In the genomic region with DNA sequence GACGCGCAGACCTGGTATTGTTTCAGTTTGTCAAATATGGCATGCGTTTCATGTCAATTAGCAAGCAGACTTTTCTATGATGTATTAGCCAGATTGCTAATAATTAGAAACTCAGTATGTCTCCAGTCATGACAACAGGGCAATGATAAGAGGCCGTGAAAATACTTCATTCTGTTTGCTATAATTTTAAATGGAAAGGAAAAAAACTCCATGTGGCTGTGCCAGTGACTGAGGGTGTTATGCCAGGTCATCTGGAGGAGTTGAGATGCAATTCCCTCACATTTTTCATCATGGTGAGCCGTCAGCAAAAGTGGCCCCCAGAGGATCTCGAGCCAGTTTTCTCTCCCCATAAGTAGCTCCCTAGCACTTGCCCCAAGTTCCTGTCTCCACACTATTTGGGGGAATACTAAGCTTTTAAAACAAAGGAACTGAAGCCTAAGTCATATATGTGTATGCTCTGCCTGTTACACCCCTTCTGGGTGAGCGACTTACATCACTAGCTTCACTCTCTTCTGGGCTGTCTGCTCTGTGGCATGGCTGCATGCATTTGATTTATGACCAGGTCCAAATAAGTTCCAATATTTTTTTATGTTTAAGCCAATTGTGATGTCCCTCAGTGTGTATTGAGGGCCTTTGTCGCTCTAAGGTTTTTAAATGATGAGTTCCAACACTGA, we compare ENCODE assay signal across 24 mouse cellular contexts.
DNase-seq lines count a peak whose midpoint lies in the region; ATAC-seq and TF ChIP-seq lines count a peak whose summit lies in the region.
"Had no signal": no experiment of that assay in that cellular context is flagged by ENCODE, and none has a peak within 500 bp of the region (broad histone marks: within the 10 kb centered on the region; RNA-seq: fewer than 3 reads in every experiment).

No protein-coding gene starts in this region.

- no peak for TF ChIP-seq POLR2A in brain, embryonic 14.5 days (IDR thresholded peaks at IDR 0.05; ENCODE audit: borderline replicate concordance, extremely low read depth, insufficient read depth, insufficient read length, poor library complexity, severe bottlenecking)

- H3K27ac ChIP-seq in hindbrain, embryonic 11.5 days (ENCODE audit: low read depth, low read length) = no peak overlapping the region
- H3K27ac ChIP-seq in hindbrain, embryonic 10.5 days = no peak overlapping the region
- H3K27ac ChIP-seq in forebrain, postnatal 0 days (ENCODE audit: low read depth, low read length) = no peak overlapping the region
- no peak overlapping the region for H3K27ac ChIP-seq in hindbrain, postnatal 0 days
- H3K27ac ChIP-seq in limb, embryonic 10.5 days = no peak overlapping the region
- H3K27ac ChIP-seq: embryonic facial prominence, embryonic 15.5 days; heart, embryonic 10.5 days; intestine, embryonic 15.5 days; limb, embryonic 13.5 days; liver, embryonic 12.5 days had no signal

- DNase-seq in hindbrain, embryonic 11.5 days (ENCODE audit: low spot score) = no peak
- no peak for DNase-seq in hindbrain, embryonic 10.5 days (ENCODE audit: low spot score)
- peak; percentile 70 for DNase-seq in brain, embryonic 14.5 days (ENCODE audit: low read depth)
- DNase-seq in forebrain, postnatal 0 days = peak; percentile 43
- DNase-seq in hindbrain, postnatal 0 days (ENCODE audit: low spot score) = no peak
- DNase-seq in MN1 (ENCODE audit: low spot score) = no peak
- DNase-seq in limb, embryonic 10.5 days (ENCODE audit: low spot score) = no peak
- DNase-seq: adrenal gland, adult 8-10 months; B cell, adult 2 months; cerebellum, adult 9-10 months; gastrocnemius, postnatal 10 days; heart, postnatal 4 days; kidney, adult 8-10 months; kidney, postnatal 25 days; lung, adult 2 months; lung, postnatal 14 days; thymus, postnatal 25 days had no signal

- H3K4me3 ChIP-seq in hindbrain, embryonic 11.5 days (ENCODE audit: low read depth, low read length) = no peak overlapping the region
- no peak overlapping the region for H3K4me3 ChIP-seq in hindbrain, embryonic 10.5 days
- H3K4me3 ChIP-seq in forebrain, postnatal 0 days (ENCODE audit: low read depth, low read length) = no peak overlapping the region
- H3K4me3 ChIP-seq in hindbrain, postnatal 0 days (ENCODE audit: low read length) = no peak overlapping the region
- no peak overlapping the region for H3K4me3 ChIP-seq in limb, embryonic 10.5 days
- H3K4me3 ChIP-seq: embryonic facial prominence, embryonic 15.5 days; heart, embryonic 10.5 days; intestine, embryonic 15.5 days; limb, embryonic 13.5 days; liver, embryonic 12.5 days had no signal

- H3K9me3 ChIP-seq in hindbrain, embryonic 11.5 days (ENCODE audit: control insufficient read depth, low read length) = no peaks in the 10 kb centered on the region
- H3K9me3 ChIP-seq in hindbrain, embryonic 10.5 days = no peaks in the 10 kb centered on the region
- no peaks in the 10 kb centered on the region for H3K9me3 ChIP-seq in forebrain, postnatal 0 days (ENCODE audit: low read length)
- H3K9me3 ChIP-seq in hindbrain, postnatal 0 days (ENCODE audit: low read length) = no peaks in the 10 kb centered on the region
- no peaks in the 10 kb centered on the region for H3K9me3 ChIP-seq in limb, embryonic 10.5 days (replicated peaks)
- H3K9me3 ChIP-seq: embryonic facial prominence, embryonic 15.5 days; G1E; heart, embryonic 10.5 days; intestine, embryonic 15.5 days; limb, embryonic 13.5 days; liver, embryonic 12.5 days had no signal

- H3K36me3 ChIP-seq in hindbrain, embryonic 11.5 days (ENCODE audit: control insufficient read depth, insufficient read depth, low read length) = no peaks in the 10 kb centered on the region
- no peaks in the 10 kb centered on the region for H3K36me3 ChIP-seq in hindbrain, embryonic 10.5 days
- no peaks in the 10 kb centered on the region for H3K36me3 ChIP-seq in forebrain, postnatal 0 days (ENCODE audit: insufficient read depth)
- H3K36me3 ChIP-seq in hindbrain, postnatal 0 days (ENCODE audit: insufficient read depth, low read length) = no peaks in the 10 kb centered on the region
- H3K36me3 ChIP-seq in limb, embryonic 10.5 days = no peaks in the 10 kb centered on the region
- H3K36me3 ChIP-seq: embryonic facial prominence, embryonic 15.5 days; G1E; heart, embryonic 10.5 days; intestine, embryonic 15.5 days; limb, embryonic 13.5 days; liver, embryonic 12.5 days had no signal

- no peak for TF ChIP-seq CTCF in brain, embryonic 14.5 days (IDR thresholded peaks at IDR 0.05; ENCODE audit: borderline replicate concordance, extremely low read depth, insufficient read depth, insufficient read length)
- no peak for TF ChIP-seq CTCF in forebrain, postnatal 0 days (IDR thresholded peaks at IDR 0.05; ENCODE audit: low read depth)
- TF ChIP-seq CTCF in hindbrain, postnatal 0 days (IDR thresholded peaks at IDR 0.05; ENCODE audit: low read depth) = no peak

- H3K9ac ChIP-seq in hindbrain, embryonic 11.5 days (ENCODE audit: low read depth, low read length) = no peak overlapping the region
- H3K9ac ChIP-seq in forebrain, postnatal 0 days = no peak overlapping the region
- H3K9ac ChIP-seq in hindbrain, postnatal 0 days (replicated peaks; ENCODE audit: low read length) = no peak overlapping the region
- H3K9ac ChIP-seq: embryonic facial prominence, embryonic 15.5 days; intestine, embryonic 15.5 days; limb, embryonic 13.5 days; liver, embryonic 12.5 days had no signal

- ATAC-seq in hindbrain, embryonic 11.5 days (ENCODE audit: low FRiP score) = peak; percentile 23; the same call in 1 of the 2 replicates
- peak; percentile 67 for ATAC-seq in forebrain, postnatal 0 days
- no peak for ATAC-seq in hindbrain, postnatal 0 days
- ATAC-seq: intestine, embryonic 15.5 days; liver, embryonic 12.5 days had no signal

- 0 out of 2 replicates have a peak, but pooled peaks cover 3% of the 10 kb centered on the region for H3K4me1 ChIP-seq in hindbrain, embryonic 11.5 days (replicated peaks; ENCODE audit: control insufficient read depth, insufficient read depth, low read length)
- H3K4me1 ChIP-seq in hindbrain, embryonic 10.5 days (replicated peaks) = 0 out of 2 replicates have a peak, but pooled peaks cover 9% of the 10 kb centered on the region
- no peaks in the 10 kb centered on the region for H3K4me1 ChIP-seq in forebrain, postnatal 0 days (ENCODE audit: insufficient read depth)
- no peaks in the 10 kb centered on the region for H3K4me1 ChIP-seq in hindbrain, postnatal 0 days (ENCODE audit: insufficient read depth, low read length)
- no peaks in the 10 kb centered on the region for H3K4me1 ChIP-seq in limb, embryonic 10.5 days
- H3K4me1 ChIP-seq: embryonic facial prominence, embryonic 15.5 days; heart, embryonic 10.5 days; intestine, embryonic 15.5 days; limb, embryonic 13.5 days; liver, embryonic 12.5 days had no signal

- WGBS in hindbrain, embryonic 11.5 days = 78% methylated on average over 8 of the region's 8 CpGs
- 80% methylated on average over 8 of the region's 8 CpGs for WGBS in hindbrain, embryonic 10.5 days
- 44% methylated on average over 8 of the region's 8 CpGs for WGBS in forebrain, postnatal 0 days
- 40% methylated on average over 8 of the region's 8 CpGs for WGBS in hindbrain, postnatal 0 days
- WGBS in limb, embryonic 10.5 days = 85% methylated on average over 8 of the region's 8 CpGs

- H3K4me2 ChIP-seq in hindbrain, embryonic 11.5 days (replicated peaks; ENCODE audit: low read depth, low read length) = no peak overlapping the region
- no peak overlapping the region; the same call in 1 of the 2 replicates for H3K4me2 ChIP-seq in forebrain, postnatal 0 days (ENCODE audit: low read depth)
- peak overlapping the region; percentile 30 for H3K4me2 ChIP-seq in hindbrain, postnatal 0 days (ENCODE audit: low read depth, low read length)
- H3K4me2 ChIP-seq: embryonic facial prominence, embryonic 15.5 days; intestine, embryonic 15.5 days; limb, embryonic 13.5 days; liver, embryonic 12.5 days had no signal

- H3K27me3 ChIP-seq in hindbrain, embryonic 11.5 days (ENCODE audit: control insufficient read depth, insufficient read depth, low read length) = no peaks in the 10 kb centered on the region
- H3K27me3 ChIP-seq in hindbrain, embryonic 10.5 days (ENCODE audit: insufficient read depth, poor library complexity, severe bottlenecking) = no peaks in the 10 kb centered on the region
- no peaks in the 10 kb centered on the region for H3K27me3 ChIP-seq in forebrain, postnatal 0 days (ENCODE audit: insufficient read depth, low read length)
- no peaks in the 10 kb centered on the region for H3K27me3 ChIP-seq in hindbrain, postnatal 0 days (ENCODE audit: insufficient read depth, low read length)
- H3K27me3 ChIP-seq in limb, embryonic 10.5 days (ENCODE audit: low read depth, poor library complexity, severe bottlenecking) = no peaks in the 10 kb centered on the region
- H3K27me3 ChIP-seq: CH12.LX; embryonic facial prominence, embryonic 15.5 days; intestine, embryonic 15.5 days; limb, embryonic 13.5 days; liver, embryonic 12.5 days had no signal

Comparison
In these comparisons a context has a peak if more than half of its experiments do, and no peak if none do; other contexts are left out.
1. DNase-seq: peak in brain, embryonic 14.5 days (single experiment) and forebrain, postnatal 0 days (single experiment); none in hindbrain, embryonic 11.5 days (single experiment), hindbrain, embryonic 10.5 days (single experiment), hindbrain, postnatal 0 days (single experiment), MN1 (single experiment) and limb, embryonic 10.5 days (single experiment).